Mouse (Mus musculus) CH12.LX (cell line): ENCODE data around the gene Fam178b. TPM values are rescaled to one million over a fixed set of nuclear protein-coding genes. Genes with fewer than 3 reads are reported as not detected.

Experiments
- DNase-seq: peaks from one replicate; pipeline ENCODE4 v3.0.0-alpha.2; 2013; ENCODE audit errors: extremely low read depth
- H3K27ac ChIP-seq: 2 replicates; pipeline ENCODE4 v1.5.1; 2012; ENCODE audit warnings: low read depth, mild to moderate bottlenecking, control low read depth, moderate library complexity; ENCODE audit not compliant: insufficient read depth
- H3K27me3 ChIP-seq: replicated peaks from 2 replicates; pipeline ENCODE3; 2012; ENCODE audit warnings: inconsistent platforms
- H3K36me3 ChIP-seq, 2 experiments: replicated peaks in 1 of 2; 2 replicates each; pipeline versions ENCODE3 to v1.6.1; 2012; ENCODE audit warnings: inconsistent platforms in 1 of 2, low read length in 1 of 2, mild to moderate bottlenecking in 1 of 2, mixed read lengths in 1 of 2, moderate library complexity in 1 of 2; ENCODE audit not compliant: control insufficient read depth in 1 of 2, insufficient read depth in 1 of 2
- H3K4me1 ChIP-seq, 2 experiments: 2 replicates each; pipeline ENCODE4 v1.6.1; 2012; ENCODE audit warnings: inconsistent platforms in 1 of 2, moderate library complexity in 1 of 2; ENCODE audit not compliant: insufficient read depth in 2 of 2, control insufficient read depth in 1 of 2
- H3K4me2 ChIP-seq: 2 replicates; pipeline ENCODE4 v1.6.1; 2012; ENCODE audit warnings: low read depth, mild to moderate bottlenecking, control low read depth; ENCODE audit not compliant: poor library complexity, insufficient read depth, severe bottlenecking
- H3K4me3 ChIP-seq, 3 experiments: fragments of 150-350 bp in 1 of 3; sonication (generic) in 1 of 3; replicated peaks in 1 of 3; 2 replicates each; pipeline versions ENCODE3 to v1.5.1; 2011 to 2012; ENCODE audit warnings: low read depth in 2 of 3, low read length in 2 of 3, mild to moderate bottlenecking in 2 of 3, moderate library complexity in 2 of 3, control low read depth in 1 of 3, improper control_type of control experiment in 1 of 3, inconsistent platforms in 1 of 3, mixed read lengths in 1 of 3; ENCODE audit not compliant: poor library complexity in 1 of 3
- H3K79me2 ChIP-seq: replicated peaks from 2 replicates; pipeline ENCODE4 v1.6.1; 2012; ENCODE audit warnings: mild to moderate bottlenecking, moderate library complexity; ENCODE audit not compliant: control insufficient read depth, poor library complexity, insufficient read depth, severe bottlenecking; ENCODE audit errors: extremely low read depth
- H3K9ac ChIP-seq: 2 replicates; pipeline ENCODE4 v1.6.1; 2012; ENCODE audit warnings: low read depth, mild to moderate bottlenecking, control low read depth, moderate library complexity; ENCODE audit not compliant: insufficient read depth
- H3K9me3 ChIP-seq: replicated peaks from 2 replicates; pipeline ENCODE3; 2012; ENCODE audit warnings: low read length, inconsistent platforms, mixed read lengths
- BHLHE40 ChIP-seq: IDR thresholded peaks from 2 replicates; pipeline ENCODE4 v1.6.1; 2011; ENCODE audit warnings: mild to moderate bottlenecking, low read depth, low read length, improper control_type of control experiment
- CHD1 ChIP-seq: IDR thresholded peaks from 2 replicates; pipeline ENCODE4 v1.6.1; 2012; ENCODE audit warnings: low read depth, low read length, improper control_type of control experiment, inconsistent platforms
- CHD2 ChIP-seq: IDR thresholded peaks from 2 replicates; pipeline ENCODE4 v1.6.1; 2011; ENCODE audit warnings: low read length, improper control_type of control experiment
- CTCF ChIP-seq, 2 experiments: IDR thresholded peaks in 1 of 2; conservative IDR thresholded peaks in 1 of 2; 2 replicates each; pipeline ENCODE4 v1.5.1; 2011 to 2012; ENCODE audit warnings: low read depth in 2 of 2, low read length in 2 of 2, improper control_type of control experiment in 1 of 2, inconsistent platforms in 1 of 2, mild to moderate bottlenecking in 1 of 2, moderate library complexity in 1 of 2
- E2F4 ChIP-seq: IDR thresholded peaks from 2 replicates; pipeline ENCODE4 v1.6.1; 2011; ENCODE audit warnings: low read depth, low read length, improper control_type of control experiment; ENCODE audit not compliant: insufficient replicate concordance
- ELF1 ChIP-seq: IDR thresholded peaks from 2 replicates; pipeline ENCODE4 v1.6.1; 2014; ENCODE audit warnings: low read depth, mild to moderate bottlenecking, inconsistent platforms, low read length, improper control_type of control experiment
- ETS1 ChIP-seq: conservative IDR thresholded peaks from 2 replicates; pipeline ENCODE4 v1.6.1; 2012; ENCODE audit warnings: low read depth, mild to moderate bottlenecking, inconsistent platforms, low read length, improper control_type of control experiment, moderate library complexity
- GABPA ChIP-seq: IDR thresholded peaks from 2 replicates; pipeline ENCODE4 v1.6.1; 2012; ENCODE audit warnings: low read depth, low read length, improper control_type of control experiment, inconsistent platforms; ENCODE audit not compliant: insufficient replicate concordance
- HCFC1 ChIP-seq: IDR thresholded peaks from 2 replicates; pipeline ENCODE4 v1.6.1; 2012; ENCODE audit warnings: low read depth, mild to moderate bottlenecking, inconsistent platforms, low read length, improper control_type of control experiment
- IRF4 ChIP-seq: IDR thresholded peaks from 2 replicates; pipeline ENCODE4 v1.6.1; 2014; ENCODE audit warnings: low read depth, mild to moderate bottlenecking, inconsistent platforms, low read length, improper control_type of control experiment
- JUN ChIP-seq: IDR thresholded peaks from 2 replicates; pipeline ENCODE4 v1.6.1; 2011; ENCODE audit warnings: low read depth, mild to moderate bottlenecking, low read length, improper control_type of control experiment, moderate library complexity; ENCODE audit not compliant: insufficient read depth
- KAT2A ChIP-seq: IDR thresholded peaks from 2 replicates; pipeline ENCODE4 v1.6.1; 2012; ENCODE audit warnings: low read length, improper control_type of control experiment, inconsistent platforms; ENCODE audit not compliant: insufficient replicate concordance
- MAX ChIP-seq: IDR thresholded peaks from 2 replicates; pipeline ENCODE4 v1.6.1; 2011; ENCODE audit warnings: low read length, improper control_type of control experiment
- MAZ ChIP-seq: IDR thresholded peaks from 2 replicates; pipeline ENCODE4 v1.6.1; 2012; ENCODE audit warnings: low read depth, mild to moderate bottlenecking, inconsistent platforms, low read length, improper control_type of control experiment, moderate library complexity
- MEF2A ChIP-seq: IDR thresholded peaks from 2 replicates; pipeline ENCODE4 v1.6.1; 2014; ENCODE audit warnings: low read depth, mild to moderate bottlenecking, inconsistent platforms, low read length, improper control_type of control experiment, borderline replicate concordance
- MXI1 ChIP-seq: IDR thresholded peaks from 2 replicates; pipeline ENCODE4 v1.6.1; 2011; ENCODE audit warnings: mild to moderate bottlenecking, low read depth, low read length, improper control_type of control experiment
- NELFE ChIP-seq: IDR thresholded peaks from 2 replicates; pipeline ENCODE4 v1.6.1; 2011; ENCODE audit warnings: low read depth, low read length, improper control_type of control experiment
- POLR2AphosphoS2 ChIP-seq: IDR thresholded peaks from 2 replicates; pipeline ENCODE4 v1.6.1; 2011; ENCODE audit warnings: low read depth, low read length, improper control_type of control experiment
- RCOR1 ChIP-seq: conservative IDR thresholded peaks from 2 replicates; pipeline ENCODE4 v1.6.1; 2012; ENCODE audit warnings: low read depth, mild to moderate bottlenecking, inconsistent platforms, low read length, improper control_type of control experiment
- SIN3A ChIP-seq: IDR thresholded peaks from 2 replicates; pipeline ENCODE4 v1.6.1; 2012; ENCODE audit warnings: low read length, improper control_type of control experiment, inconsistent platforms
- TBP ChIP-seq: conservative IDR thresholded peaks from 2 replicates; pipeline ENCODE4 v1.6.1; 2011; ENCODE audit warnings: low read depth, low read length, improper control_type of control experiment
- TCF12 ChIP-seq: IDR thresholded peaks from 2 replicates; pipeline ENCODE4 v1.6.1; 2014; ENCODE audit warnings: low read depth, mild to moderate bottlenecking, inconsistent platforms, low read length, improper control_type of control experiment
- USF1 ChIP-seq: IDR thresholded peaks from 2 replicates; pipeline ENCODE4 v1.6.1; 2014; ENCODE audit warnings: low read depth, mild to moderate bottlenecking, inconsistent platforms, low read length, improper control_type of control experiment
- USF2 ChIP-seq: conservative IDR thresholded peaks from 2 replicates; pipeline ENCODE4 v1.6.1; 2011; ENCODE audit warnings: low read depth, low read length, improper control_type of control experiment
- ZC3H11A ChIP-seq: IDR thresholded peaks from 2 replicates; pipeline ENCODE4 v1.6.1; 2012; ENCODE audit warnings: low read depth, mild to moderate bottlenecking, inconsistent platforms, low read length, improper control_type of control experiment
- ZKSCAN1 ChIP-seq: IDR thresholded peaks from 2 replicates; pipeline ENCODE4 v1.6.1; 2012; ENCODE audit warnings: low read depth, inconsistent platforms, low read length, improper control_type of control experiment, borderline replicate concordance
- ZMIZ1 ChIP-seq: IDR thresholded peaks from 2 replicates; pipeline ENCODE4 v1.6.1; 2012; ENCODE audit warnings: low read depth, mild to moderate bottlenecking, inconsistent platforms, low read length, improper control_type of control experiment
- ZNF384 ChIP-seq: IDR thresholded peaks from 2 replicates; pipeline ENCODE4 v1.6.1; 2012; ENCODE audit warnings: low read depth, low read length, improper control_type of control experiment, inconsistent platforms
- dilution Hi-C: fragments of 300-500 bp; cut with MboI; formaldehyde crosslinking; loops from 2 replicates; pipeline ENCODE4 v1.14.3; 2020; ENCODE audit warnings: low sequenced_read_pairs; ENCODE audit not compliant: extremely low pct_unique_long_range_greater_than_20kb, extremely low pct_ligation_motif_present
- in situ Hi-C: fragments of 300-500 bp; cut with MboI; formaldehyde crosslinking; loops from 3 replicates; pipeline ENCODE4 v1.14.3; 2019; ENCODE audit warnings: low sequenced_read_pairs, low pct_ligation_motif_present, low pct_unique_long_range_greater_than_20kb, mixed read lengths
- polyA plus RNA-seq: library from polyadenylated mRNA; unstranded; fragments of >175 nt; gene quantifications from 2 replicates; pipeline ENCODE4 v1.2.1, GENCODE M21; 2012; ENCODE audit warnings: low read depth; ENCODE audit not compliant: insufficient read length
- total RNA-seq, 2 experiments: library from RNA; depleted of rRNA; stranded (reverse); fragments of 300-350 nt in 1 of 2; fragments of >200 nt in 1 of 2; gene quantifications; 2 replicates each; pipeline ENCODE4 v1.2.3; 2012 to 2014

Gene Fam178b
- total and polyA plus RNA-seq, 3 experiments = 0.50 TPM; not detected in 2

- H3K79me2 ChIP-seq = no peaks in the 10 kb centered on the region
- H3K36me3 ChIP-seq = no peaks in the 10 kb centered on the region
- TF ChIP-seq ZNF384 (no peak), KAT2A (no peak), ZC3H11A (no peak), HCFC1 (no peak), E2F4 (no peak), ELF1 (no peak), ETS1 (no peak), BHLHE40 (no peak), CTCF (conservative IDR thresholded peaks at IDR 0.05 in 1 of 2, IDR thresholded peaks at IDR 0.05 in 1 of 2; ENCODE audit: low read depth in 2 of 2, low read length in 2 of 2) (no peak), CHD2 (no peak), RCOR1 (no peak), POLR2AphosphoS2 (no peak), SIN3A (no peak), MEF2A (no peak), TBP (no peak), NELFE (no peak), USF1 (no peak), GABPA (no peak), MAZ (no peak), CHD1 (no peak)
- TF ChIP-seq, all 38 proteins: peak for 0
- Histone ChIP-seq H3K27me3 (peaks cover 1% of the 10 kb centered on the region), H3K9me3 (no peaks in the 10 kb centered on the region), H3K9ac (no peak overlapping the region), H3K4me2 (no peak overlapping the region), H3K4me3 (no peak overlapping the region), H3K27ac (no peak overlapping the region), H3K4me1 (peaks cover 0 to 11% of the 10 kb centered on the region in 2 experiments; a peak in 2 of 4 replicates)
- dilution Hi-C loops (no loop called here), in situ Hi-C loops (no loop called here)
- DNase-seq = no peak
These were observed 70.6 kb downstream of the Fam178b start for GRCm38 (mm10) chr1:36612362-36612761.

GRCm38 (mm10) chr1:36611449-36612123 lies 71.4 kb downstream of the Fam178b start:
- H3K36me3 ChIP-seq = no peaks in the 10 kb centered on the region
- H3K9ac ChIP-seq = no peak overlapping the region
- dilution Hi-C loops (no loop called here), in situ Hi-C loops (no loop called here)
- DNase-seq = no peak
- no peak overlapping the region for H3K4me2 ChIP-seq
- H3K27me3 ChIP-seq = no peaks in the 10 kb centered on the region
- no peak overlapping the region for H3K27ac ChIP-seq
- H3K4me1 ChIP-seq = peaks cover 0 to 11% of the 10 kb centered on the region in 2 experiments; a peak in 2 of 4 replicates
- TF ChIP-seq TCF12 = no peak
- no peak for TF ChIP-seq ELF1
- TF ChIP-seq MXI1 = no peak
- no peak for TF ChIP-seq IRF4
- TF ChIP-seq MAX = no peak
- no peak for TF ChIP-seq TBP
- no peak for TF ChIP-seq USF2
- no peak for TF ChIP-seq ZC3H11A
- no peak for TF ChIP-seq ZMIZ1
- TF ChIP-seq ZKSCAN1 = no peak
- no peak for TF ChIP-seq CHD1
- no peak for TF ChIP-seq MEF2A
- TF ChIP-seq JUN = no peak
- no peaks in the 10 kb centered on the region for H3K9me3 ChIP-seq
- H3K79me2 ChIP-seq = no peaks in the 10 kb centered on the region
- H3K4me3 ChIP-seq = no peak overlapping the region
